Mouse (Mus musculus) thymus, postnatal 14 days (tissue): Measurements from ENCODE around the gene Vmn1r206.
"Not testable (repeated sequence)": the region's sequence is repeated elsewhere in the genome, so short reads cannot be mapped to it uniquely, and the experiment has no call there.

Experiments
- DNase-seq: peaks from one replicate; pipeline ENCODE4 v3.0.0; 2021

The Vmn1r206 gene

DNA sequence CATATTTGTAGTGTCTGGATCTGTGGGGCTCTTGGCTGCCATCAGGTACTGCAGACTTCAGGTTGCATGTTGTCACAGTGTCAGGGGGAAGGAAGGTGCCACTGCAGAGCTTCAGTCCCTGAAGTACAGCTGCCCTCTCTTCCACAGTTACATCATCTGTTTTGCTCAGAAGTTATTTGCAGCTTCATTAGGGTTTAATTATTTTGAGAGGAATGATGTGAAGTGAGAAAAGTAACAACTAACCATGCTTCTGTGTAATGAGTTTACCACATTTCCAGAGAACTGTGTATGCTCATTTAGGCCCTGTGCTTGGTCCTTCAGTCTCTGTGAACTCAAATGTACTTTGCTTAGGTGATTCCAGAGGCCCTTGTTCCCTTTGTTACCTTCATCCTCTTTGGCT, at the start of gene Vmn1r206:
Gene Vmn1r206 (minus strand): TSS at position 101 of the 400 bp plus-strand sequence.
- not testable (repeated sequence) for DNase-seq

DNA sequence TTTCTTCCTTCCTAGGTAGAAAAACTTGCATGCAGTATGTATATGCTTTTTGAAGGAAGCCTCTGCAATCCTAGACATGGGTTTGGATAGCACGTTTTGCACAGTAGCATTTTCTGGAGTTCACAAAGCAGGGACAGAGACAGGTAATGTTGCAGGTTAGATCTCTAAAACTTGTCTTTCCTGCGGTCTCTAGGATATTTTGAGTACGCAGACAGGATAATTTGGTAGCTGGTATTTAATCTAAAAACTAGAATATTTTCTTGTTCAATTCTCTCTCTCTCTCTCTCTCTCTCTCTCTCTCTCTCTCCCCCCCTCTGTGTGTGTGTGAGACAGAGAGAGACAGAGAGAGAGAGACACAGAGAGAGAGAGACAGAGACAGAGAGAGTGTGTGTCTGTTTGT, 31.2 kb downstream of the Vmn1r206 start, which contains the start of gene Vmn1r205:
Gene Vmn1r205 (minus strand): TSS at position 101 of the 400 bp plus-strand sequence.
- no peak for DNase-seq

DNA sequence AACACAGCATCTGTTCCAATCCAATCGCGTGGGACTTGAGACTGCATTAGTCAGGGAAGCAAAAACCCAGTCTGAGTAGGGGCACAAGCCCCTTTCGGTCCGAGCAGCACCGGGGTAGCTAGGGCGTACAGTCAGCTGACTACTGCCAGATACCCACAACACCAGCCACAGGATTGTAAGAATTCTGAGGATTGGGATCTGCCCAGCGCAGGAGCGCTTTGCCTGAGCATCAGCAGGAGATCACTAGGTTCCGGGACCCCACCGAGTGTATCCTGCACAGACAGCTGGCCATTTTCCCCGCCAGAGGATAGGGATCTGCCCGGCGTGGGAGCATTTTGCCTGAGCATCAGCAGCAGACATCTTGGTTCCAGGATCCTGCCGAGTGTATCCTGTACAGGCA, 40.7 kb downstream of the Vmn1r206 start:
- DNase-seq: not testable (repeated sequence)

DNA sequence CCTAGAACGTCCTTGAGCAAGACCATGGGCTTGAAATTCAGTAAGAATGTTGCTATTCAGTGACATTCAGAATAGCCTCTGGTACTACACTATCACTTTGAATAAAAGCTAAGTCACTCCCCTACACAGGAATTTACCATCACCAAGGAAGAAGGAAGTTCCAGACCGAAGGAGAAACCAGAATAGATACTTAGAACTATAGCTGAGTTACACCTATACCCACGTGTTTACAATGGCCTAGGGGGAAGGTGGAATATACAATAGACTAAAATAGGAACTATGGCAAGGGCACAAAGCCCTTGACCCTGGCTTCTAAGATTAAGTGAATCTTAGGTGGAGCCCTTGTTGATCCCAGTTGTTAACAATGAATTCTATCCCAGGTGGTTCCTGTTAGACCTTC, 49.1 kb downstream of the Vmn1r206 start:
- DNase-seq: not testable (repeated sequence)
